Mouse (Mus musculus) bone marrow macrophage, adult 2 months (primary cell): ENCODE data around the gene Tpo. TPM values are rescaled to one million over a fixed set of nuclear protein-coding genes. Genes with fewer than 3 reads are reported as not detected.

Experiments used
- H3K27ac ChIP-seq: 2 replicates; pipeline ENCODE4 v1.5.1; 2012; ENCODE audit warnings: low read depth, low read length; ENCODE audit not compliant: insufficient read depth
- H3K4me1 ChIP-seq: 2 replicates; pipeline ENCODE4 v1.6.1; 2012; ENCODE audit warnings: low read length; ENCODE audit not compliant: control insufficient read depth, insufficient read depth
- H3K4me3 ChIP-seq: 2 replicates; pipeline ENCODE4 v1.5.1; 2012; ENCODE audit warnings: mild to moderate bottlenecking, low read length, moderate library complexity; ENCODE audit not compliant: insufficient read depth
- CTCF ChIP-seq: IDR thresholded peaks from 2 replicates; pipeline ENCODE4 v1.5.1; 2012; ENCODE audit warnings: low read depth, mild to moderate bottlenecking, low read length, moderate library complexity
- POLR2A ChIP-seq: IDR thresholded peaks from 2 replicates; pipeline ENCODE4 v1.6.1; 2012; ENCODE audit warnings: mild to moderate bottlenecking, low read depth, low read length, borderline replicate concordance
- polyA plus RNA-seq: library from polyadenylated mRNA; stranded (reverse); fragments of >200 nt; gene quantifications from 2 replicates; pipeline ENCODE4 v1.2.4, GENCODE M21; 2012; ENCODE audit not compliant: missing spikeins, insufficient read depth, insufficient read length

Tpo gene
- polyA plus RNA-seq, 1 experiment = not detected

DNA sequence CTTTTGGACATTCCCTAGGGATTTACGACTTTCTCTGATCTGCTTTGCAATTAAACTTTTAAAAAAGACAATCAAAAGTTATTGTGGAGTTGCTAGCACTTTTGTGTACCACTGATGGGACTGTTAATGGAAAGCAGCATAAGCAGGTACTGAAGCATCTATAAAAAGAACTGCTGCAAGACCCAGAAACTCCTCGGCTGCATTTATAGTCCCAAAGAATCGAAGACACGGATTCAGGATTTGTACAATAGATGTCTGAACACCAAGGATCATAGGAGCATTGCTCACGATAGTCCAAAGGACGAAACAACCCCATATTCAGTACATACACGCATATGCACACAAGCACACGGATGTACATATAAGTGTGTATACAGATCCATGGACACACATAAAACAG, 27.4 kb upstream of the Tpo start:
- TF ChIP-seq CTCF = no peak
- TF ChIP-seq POLR2A = no peak

DNA sequence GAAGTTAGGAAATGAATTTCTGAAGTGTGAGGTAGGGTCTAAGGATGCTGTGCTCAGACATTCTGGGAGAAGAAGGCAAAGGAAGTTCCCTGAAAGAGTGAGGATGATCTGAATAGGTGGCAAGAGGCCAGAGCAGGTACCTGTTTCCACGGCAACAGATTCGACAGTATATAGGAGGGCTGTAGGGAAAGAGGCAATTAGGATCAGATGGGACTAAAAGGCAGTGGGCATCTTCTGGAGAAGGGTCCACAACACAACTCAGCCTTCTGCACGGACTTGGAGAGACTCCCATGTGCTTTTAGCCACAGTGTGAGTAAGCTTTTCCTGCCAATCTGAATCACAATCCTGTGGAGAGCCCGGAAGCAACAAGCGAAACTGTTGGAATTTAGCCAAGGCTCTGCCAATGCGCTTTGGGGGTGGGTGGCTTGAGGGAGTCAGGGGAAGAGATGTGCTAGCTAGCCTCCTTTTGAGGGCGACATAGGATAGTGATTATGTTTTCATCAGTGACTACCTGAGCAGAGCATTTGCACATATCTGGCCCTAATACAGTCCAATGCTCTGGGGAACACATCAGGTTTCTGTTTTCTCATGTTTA, 21.8 kb upstream of the Tpo start:
- TF ChIP-seq POLR2A (no peak), CTCF (no peak)
- Histone ChIP-seq H3K27ac (no peak overlapping the region), H3K4me3 (no peak overlapping the region)

More for the DNA sequence above, 27.4 kb upstream of the Tpo start:
- no peaks in the 10 kb centered on the region for H3K4me1 ChIP-seq
- H3K4me3 ChIP-seq = no peak overlapping the region
- H3K27ac ChIP-seq = no peak overlapping the region

DNA sequence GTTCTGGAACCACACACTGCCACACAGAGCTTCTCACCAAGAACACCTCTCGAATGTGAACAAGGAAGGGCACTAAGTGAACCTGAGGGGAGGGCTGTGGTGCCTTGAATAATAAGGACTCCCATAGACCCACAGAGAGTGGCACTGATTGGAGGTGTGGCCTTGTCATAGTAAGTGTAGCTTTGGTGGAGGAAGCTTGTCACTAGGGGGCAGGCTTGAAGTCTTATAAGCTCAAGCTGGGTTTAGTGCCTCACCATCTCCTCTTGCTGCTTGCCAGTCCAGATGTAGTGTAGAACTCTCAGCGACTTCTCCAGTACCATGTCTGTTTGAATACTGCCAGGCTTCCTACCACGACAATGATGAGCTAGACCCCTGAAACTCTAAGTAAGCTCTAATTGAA, 9.7 kb upstream of the Tpo start:
- Histone ChIP-seq H3K4me1 (no peaks in the 10 kb centered on the region), H3K27ac (no peak overlapping the region), H3K4me3 (no peak overlapping the region)
- TF ChIP-seq CTCF (no peak), POLR2A (no peak)

More for the DNA sequence above, 21.8 kb upstream of the Tpo start:
- no peaks in the 10 kb centered on the region for H3K4me1 ChIP-seq

DNA sequence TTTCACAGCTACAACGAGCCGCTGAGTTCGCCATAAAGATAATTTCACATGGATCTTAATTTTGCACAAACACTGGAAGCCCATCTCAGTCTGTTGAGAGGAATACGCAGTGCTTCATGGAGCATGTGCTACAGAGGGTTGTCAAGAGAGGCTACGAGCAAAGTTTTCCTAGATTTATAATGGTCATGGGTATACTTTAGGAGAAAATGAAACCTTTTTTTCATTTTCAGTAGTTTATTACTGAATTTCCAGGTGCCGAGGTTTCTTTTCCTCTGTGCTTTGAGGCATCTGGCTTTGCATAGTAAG, 3.1 kb downstream of the Tpo start:
- TF ChIP-seq POLR2A (no peak), CTCF (no peak)
- H3K4me3 ChIP-seq = no peak overlapping the region
- no peaks in the 10 kb centered on the region for H3K4me1 ChIP-seq
- no peak overlapping the region for H3K27ac ChIP-seq

DNA sequence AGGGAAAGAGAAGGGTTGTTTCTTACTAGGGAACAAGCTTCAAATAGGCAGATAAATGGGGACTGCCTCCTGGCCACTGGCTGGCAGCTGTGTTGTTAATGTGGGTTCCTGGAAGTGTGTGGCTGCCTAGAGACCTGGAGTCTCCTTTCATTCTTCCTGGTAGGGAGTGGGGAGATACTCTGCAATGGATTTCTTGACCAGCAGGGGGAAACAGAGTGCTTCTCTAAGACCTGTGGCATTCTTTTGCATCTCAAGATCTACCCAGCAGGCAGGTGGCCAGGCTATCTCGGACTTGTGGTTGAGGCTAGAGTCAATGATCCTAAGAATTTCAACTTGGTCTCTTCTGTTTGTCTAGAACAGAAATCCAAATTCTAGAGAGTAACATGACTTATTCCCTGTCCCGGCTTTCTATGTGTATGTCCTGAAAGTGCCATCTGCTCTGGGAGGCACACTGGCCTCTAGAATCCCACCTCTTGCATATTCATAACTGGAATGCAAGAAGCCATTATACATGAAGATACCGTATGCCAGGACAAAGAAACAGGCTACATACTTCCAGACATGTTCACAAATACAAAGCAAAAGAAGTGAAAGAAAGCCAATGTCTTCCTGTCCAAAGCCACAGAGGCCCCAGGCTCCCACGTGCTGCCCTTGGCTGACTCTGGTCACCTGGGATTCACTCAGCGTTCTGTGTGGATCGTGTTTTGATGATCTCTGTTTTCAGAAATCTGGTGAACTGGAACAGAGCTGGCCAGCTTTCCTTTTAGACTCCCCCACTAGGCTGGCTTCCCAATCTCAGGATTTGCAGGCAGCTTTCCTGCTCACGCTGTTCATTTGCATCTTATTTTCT, 3.6 kb downstream of the Tpo start:
- Histone ChIP-seq H3K27ac (no peak overlapping the region), H3K4me3 (no peak overlapping the region), H3K4me1 (no peaks in the 10 kb centered on the region)
- TF ChIP-seq POLR2A (no peak), CTCF (no peak)

DNA sequence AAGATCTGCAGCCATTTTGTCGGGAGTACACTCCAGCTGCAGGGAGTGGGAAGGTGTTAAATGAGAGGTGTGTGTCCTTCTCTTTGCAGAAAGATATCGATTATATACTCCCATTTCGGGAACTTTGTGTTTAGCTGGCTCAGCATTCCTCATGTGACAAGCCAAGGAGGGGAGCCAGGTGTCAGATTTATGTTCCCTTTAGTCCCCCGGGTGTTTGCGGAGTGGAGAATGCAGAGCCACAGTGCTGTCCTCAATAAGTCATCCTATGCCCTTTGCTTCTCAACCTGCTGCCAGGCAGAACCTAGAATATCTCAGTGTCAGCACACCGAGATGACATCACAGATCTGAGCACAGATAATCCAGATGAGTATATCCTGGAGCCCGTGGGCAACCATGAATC, 10.1 kb downstream of the Tpo start:
- no peak overlapping the region for H3K4me3 ChIP-seq
- H3K4me1 ChIP-seq = no peaks in the 10 kb centered on the region
- no peak overlapping the region for H3K27ac ChIP-seq
- TF ChIP-seq CTCF (no peak), POLR2A (no peak)

DNA sequence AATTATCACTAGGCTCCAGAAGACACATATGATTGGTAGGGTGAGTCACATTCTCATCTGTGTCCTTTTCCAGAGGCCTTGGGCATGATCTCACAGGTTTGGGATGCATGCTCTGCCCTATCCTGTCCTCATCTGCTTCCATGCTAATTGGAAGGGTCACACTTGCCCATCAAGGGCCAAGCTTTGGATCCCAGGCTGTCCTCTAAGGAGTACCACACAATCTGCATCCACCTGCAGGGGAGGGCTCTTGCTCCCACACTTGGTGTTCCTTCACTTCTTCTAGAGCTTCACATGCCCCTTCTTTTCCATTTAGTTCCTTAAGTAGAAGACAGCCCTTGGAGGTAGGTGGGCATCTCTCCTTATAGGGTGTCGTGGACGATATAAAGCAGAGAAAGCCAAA, 20.2 kb downstream of the Tpo start:
- no peak for TF ChIP-seq CTCF
- no peak for TF ChIP-seq POLR2A
- no peaks in the 10 kb centered on the region for H3K4me1 ChIP-seq
- no peak overlapping the region for H3K4me3 ChIP-seq
- H3K27ac ChIP-seq = no peak overlapping the region

DNA sequence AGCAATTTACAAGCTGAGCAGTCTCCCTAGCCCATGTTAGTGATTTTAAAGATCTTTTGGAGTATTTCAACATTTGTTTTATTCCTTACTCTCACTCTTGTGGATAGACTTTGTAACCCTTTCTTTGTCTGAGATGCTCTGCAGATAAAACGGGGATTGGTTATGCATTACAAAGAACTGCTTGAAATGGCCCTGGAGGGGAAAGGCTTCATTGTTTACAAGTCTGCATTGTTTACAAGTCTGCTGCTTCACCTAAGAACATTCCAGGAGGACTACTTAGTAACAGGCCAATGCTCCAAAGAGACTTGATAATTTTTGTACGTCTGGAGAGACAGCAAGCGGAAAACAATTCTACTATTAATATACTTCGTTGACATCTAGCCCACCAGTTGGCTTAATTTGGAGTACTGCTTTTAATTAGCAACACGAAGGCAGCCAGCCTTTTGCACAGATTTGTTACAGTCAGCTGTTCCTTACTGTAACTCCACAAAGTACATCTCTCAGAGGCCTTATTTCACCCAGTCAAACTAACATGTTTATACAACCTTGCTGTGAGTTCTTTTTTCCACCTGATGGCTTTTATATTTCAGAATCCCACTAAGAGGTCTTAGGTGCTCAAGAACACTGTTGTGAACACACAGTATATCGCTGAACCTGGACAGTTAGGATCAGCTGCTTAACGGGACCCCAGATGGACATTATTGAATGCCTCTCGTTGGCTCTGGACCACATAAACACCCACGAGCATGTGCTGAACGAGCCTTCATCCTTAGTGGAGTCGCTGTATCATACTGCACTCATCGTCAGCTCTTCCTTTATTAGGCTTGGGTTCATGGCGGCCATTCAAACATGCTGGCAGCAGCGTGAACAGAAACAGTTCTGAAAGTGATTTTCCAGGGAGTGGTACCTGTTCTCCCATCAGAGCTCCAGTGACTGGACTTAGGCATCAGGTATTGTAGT, 22.5 kb downstream of the Tpo start:
- H3K4me1 ChIP-seq = no peaks in the 10 kb centered on the region
- no peak overlapping the region for H3K27ac ChIP-seq
- H3K4me3 ChIP-seq = no peak overlapping the region
- TF ChIP-seq POLR2A (no peak), CTCF (no peak)

DNA sequence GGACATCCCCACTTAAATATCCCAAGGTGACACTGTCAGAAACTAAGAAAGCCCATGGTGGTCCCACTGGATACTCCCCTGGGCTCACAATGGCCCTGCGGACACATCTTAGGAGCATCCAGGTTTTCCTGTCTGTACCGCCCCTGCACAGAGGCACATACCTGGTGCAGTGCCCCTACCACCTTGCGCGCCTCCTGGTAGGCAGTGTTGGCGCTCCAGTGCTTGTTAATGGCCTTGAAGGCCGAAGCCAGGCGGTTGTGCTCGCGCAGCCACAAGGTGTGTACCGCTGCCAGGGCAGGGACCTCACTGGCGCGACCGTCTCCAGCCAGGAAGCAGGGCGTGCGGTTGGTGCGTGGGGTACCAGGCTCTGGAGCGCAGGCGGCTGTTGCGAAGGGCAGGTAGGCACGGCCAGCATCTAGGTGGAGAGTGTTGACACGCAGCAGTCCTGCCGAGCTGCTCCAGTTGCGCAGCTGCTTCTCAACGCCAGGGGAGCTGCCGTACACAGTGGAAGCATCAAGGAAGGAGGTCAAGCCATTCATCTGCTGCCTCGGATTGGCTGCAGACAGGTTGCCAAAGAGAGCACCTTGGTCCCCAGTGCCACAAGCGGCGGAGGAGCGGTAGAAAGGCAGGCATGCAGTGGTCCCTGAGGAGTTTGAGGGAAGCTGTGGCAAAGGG, 29.4 kb downstream of the Tpo start:
- Histone ChIP-seq H3K27ac (no peak overlapping the region), H3K4me1 (no peaks in the 10 kb centered on the region), H3K4me3 (no peak overlapping the region)
- TF ChIP-seq POLR2A (no peak), CTCF (no peak)
